Mouse (Mus musculus): Measurements from ENCODE around the gene Sbno2. TPM values are rescaled to one million over a fixed set of nuclear protein-coding genes. Genes with fewer than 3 reads are reported as not detected.
A peak's percentile ranks its signal among the peaks of the same experiment; 100 is the strongest.

Sbno2 gene
- total and polyA plus RNA-seq, 2 experiments from 2014 or later = 7.6 to 24.3 TPM

DNA sequence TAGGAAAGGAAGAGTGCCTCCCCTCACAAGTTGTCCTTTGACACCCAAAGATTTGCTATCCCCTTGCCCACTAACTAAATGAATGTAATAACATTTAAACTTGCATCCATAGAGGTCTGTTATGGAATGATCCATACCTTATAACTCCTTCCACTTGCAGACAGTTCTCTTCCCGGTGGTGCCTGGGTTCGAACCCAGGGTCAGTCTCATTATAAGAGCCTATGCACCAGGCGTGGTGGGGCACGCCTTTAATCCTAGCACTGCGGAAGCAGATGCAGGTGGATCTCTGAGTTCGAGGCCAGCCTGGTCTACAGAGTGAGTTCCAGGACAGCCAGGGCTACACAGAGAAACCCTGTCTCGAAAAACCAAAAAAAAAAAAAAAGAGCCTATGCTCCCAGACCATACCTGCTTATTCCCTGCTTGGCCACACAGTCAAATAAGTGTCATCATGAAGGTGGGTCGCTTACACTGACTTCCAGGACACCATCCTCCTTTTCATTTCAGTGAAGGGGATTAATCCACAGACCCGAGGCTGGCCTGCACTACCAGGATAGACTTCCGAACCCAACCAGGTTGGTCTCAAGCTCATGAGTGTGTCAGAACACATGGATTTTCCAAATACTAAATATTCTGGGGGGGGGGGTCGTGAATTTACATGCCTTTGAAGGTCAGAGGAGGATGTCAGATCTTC lies 34.7 kb upstream of the Sbno2 start:
- Histone ChIP-seq H3K4me2 (ENCODE audit: low read depth, low read length, poor library complexity, severe bottlenecking) (no peak overlapping the region), H3K36me3 (ENCODE audit: insufficient read depth, low read length) (peaks cover 17% of the 10 kb centered on the region), H3K27me3 (ENCODE audit: insufficient read depth, low read length) (no peaks in the 10 kb centered on the region), H3K4me1 (ENCODE audit: insufficient read depth, low read length) (peaks cover 20% of the 10 kb centered on the region), H3K9me3 (ENCODE audit: low read length) (no peaks in the 10 kb centered on the region), H3K9ac (replicated peaks; ENCODE audit: low read length, poor library complexity, severe bottlenecking) (no peak overlapping the region), H3K27ac (ENCODE audit: low read depth, low read length) (no peak overlapping the region), H3K4me3 (ENCODE audit: low read depth, low read length) (no peak overlapping the region)
- no peak for ATAC-seq (ENCODE audit: low FRiP score)
- no peak for DNase-seq (ENCODE audit: low spot score)
- TF ChIP-seq CTCF (IDR thresholded peaks at IDR 0.05) = no peak
- WGBS = 78% methylated on average over 11 of the region's 11 CpGs

DNA sequence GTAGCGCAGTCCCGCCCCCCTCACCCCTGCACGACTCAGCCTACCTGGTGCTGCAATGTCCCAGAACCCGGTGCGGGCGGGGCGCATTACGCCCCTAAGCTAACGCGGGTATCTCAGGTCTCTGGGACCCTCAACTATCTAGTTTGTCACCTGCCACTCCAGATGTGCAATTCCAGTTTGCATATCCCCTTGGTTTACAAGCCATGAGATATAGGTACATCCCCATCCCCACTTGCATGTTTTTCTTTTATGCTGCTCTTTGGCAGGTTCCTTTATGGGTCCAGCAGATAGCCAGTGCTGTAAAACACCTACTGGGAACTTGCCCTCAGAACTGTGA lies 34.0 kb upstream of the Sbno2 start:
- Histone ChIP-seq H3K27ac (ENCODE audit: low read depth, low read length) (peak overlapping the region; percentile 97), H3K9ac (replicated peaks; ENCODE audit: low read length, poor library complexity, severe bottlenecking) (peak overlapping the region; percentile 99; the same call in 1 of the 2 replicates), H3K27me3 (ENCODE audit: insufficient read depth, low read length) (no peaks in the 10 kb centered on the region), H3K4me2 (ENCODE audit: low read depth, low read length, poor library complexity, severe bottlenecking) (peak overlapping the region; percentile 89), H3K36me3 (ENCODE audit: insufficient read depth, low read length) (peaks cover 20% of the 10 kb centered on the region), H3K9me3 (ENCODE audit: low read length) (no peaks in the 10 kb centered on the region), H3K4me3 (ENCODE audit: low read depth, low read length) (peak overlapping the region; percentile 70), H3K4me1 (ENCODE audit: insufficient read depth, low read length) (peaks cover 20% of the 10 kb centered on the region)
- no peak for TF ChIP-seq CTCF (IDR thresholded peaks at IDR 0.05)
- ATAC-seq (ENCODE audit: low FRiP score) (no peak; the same call in 1 of the 2 replicates), DNase-seq (ENCODE audit: low spot score) (no peak)
- WGBS = 2% methylated on average over 10 of the region's 10 CpGs

DNA sequence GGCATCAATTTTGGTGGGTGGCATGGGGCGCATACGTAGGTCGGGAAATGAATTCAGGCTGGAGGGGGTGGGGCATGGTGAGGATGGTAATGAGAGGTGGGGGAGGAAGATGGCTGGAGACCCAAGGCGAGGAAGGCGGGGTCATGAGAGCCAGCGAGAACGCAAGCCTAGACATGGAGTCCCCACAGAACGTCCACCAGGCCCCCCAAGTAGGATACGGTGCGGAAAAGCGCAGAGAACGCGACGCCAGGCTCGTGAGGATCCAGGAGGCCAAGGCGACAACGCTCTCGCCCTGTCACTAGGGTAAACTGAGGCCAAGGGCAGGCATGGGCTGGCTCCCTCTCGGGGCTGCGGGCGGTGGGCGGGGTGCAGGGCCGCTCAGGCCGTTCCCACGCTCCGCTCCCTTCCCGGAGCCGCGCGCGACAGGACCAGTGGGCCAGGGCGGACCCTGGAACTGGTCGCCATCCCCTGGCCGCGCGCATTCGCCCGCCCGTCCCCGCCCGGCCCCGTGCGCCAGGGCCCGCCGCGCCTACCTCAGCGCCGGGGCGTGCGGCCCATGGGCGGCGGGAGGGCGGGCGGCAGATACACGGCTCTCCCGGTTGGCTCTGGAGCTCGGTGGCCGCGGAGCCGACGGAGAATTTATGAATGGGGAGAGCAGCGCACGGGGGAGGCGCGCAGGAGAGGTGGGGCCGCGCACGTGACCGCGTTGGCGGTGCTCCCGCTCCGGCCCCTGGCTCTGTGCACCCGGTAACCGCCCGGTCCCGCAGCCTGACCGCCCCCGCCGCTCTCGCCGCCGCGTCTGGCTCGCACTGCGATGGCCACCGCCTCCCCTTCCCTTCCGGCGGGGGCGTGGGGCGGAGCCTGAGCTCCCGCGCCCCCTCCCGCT lies 33.4 kb upstream of the Sbno2 start, which contains the start of gene Atp5d:
TSS of gene Atp5d (plus strand) at position 80 of the 886 bp plus-strand sequence.
- Histone ChIP-seq H3K4me1 (ENCODE audit: insufficient read depth, low read length) (peaks cover 20% of the 10 kb centered on the region), H3K9ac (replicated peaks; ENCODE audit: low read length, poor library complexity, severe bottlenecking) (peak within 1 kb of the TSS; percentile 99), H3K9me3 (ENCODE audit: low read length) (no peaks in the 10 kb centered on the region), H3K36me3 (ENCODE audit: insufficient read depth, low read length) (peaks cover 19% of the 10 kb centered on the region), H3K4me3 (ENCODE audit: low read depth, low read length) (peak within 1 kb of the TSS; percentile 70), H3K27ac (ENCODE audit: low read depth, low read length) (peak within 1 kb of the TSS; percentile 97), H3K27me3 (ENCODE audit: insufficient read depth, low read length) (no peaks in the 10 kb centered on the region), H3K4me2 (ENCODE audit: low read depth, low read length, poor library complexity, severe bottlenecking) (peak within 1 kb of the TSS; percentile 89)
- peak; percentile 85 for DNase-seq (ENCODE audit: low spot score)
- peak; percentile 12 for ATAC-seq (ENCODE audit: low FRiP score)
- 0 out of 2 replicates have a peak, but pooled peaks have one; percentile 2 for TF ChIP-seq CTCF (IDR thresholded peaks at IDR 0.05)
- under 1% methylated on average over 39 of the region's 94 CpGs for WGBS

DNA sequence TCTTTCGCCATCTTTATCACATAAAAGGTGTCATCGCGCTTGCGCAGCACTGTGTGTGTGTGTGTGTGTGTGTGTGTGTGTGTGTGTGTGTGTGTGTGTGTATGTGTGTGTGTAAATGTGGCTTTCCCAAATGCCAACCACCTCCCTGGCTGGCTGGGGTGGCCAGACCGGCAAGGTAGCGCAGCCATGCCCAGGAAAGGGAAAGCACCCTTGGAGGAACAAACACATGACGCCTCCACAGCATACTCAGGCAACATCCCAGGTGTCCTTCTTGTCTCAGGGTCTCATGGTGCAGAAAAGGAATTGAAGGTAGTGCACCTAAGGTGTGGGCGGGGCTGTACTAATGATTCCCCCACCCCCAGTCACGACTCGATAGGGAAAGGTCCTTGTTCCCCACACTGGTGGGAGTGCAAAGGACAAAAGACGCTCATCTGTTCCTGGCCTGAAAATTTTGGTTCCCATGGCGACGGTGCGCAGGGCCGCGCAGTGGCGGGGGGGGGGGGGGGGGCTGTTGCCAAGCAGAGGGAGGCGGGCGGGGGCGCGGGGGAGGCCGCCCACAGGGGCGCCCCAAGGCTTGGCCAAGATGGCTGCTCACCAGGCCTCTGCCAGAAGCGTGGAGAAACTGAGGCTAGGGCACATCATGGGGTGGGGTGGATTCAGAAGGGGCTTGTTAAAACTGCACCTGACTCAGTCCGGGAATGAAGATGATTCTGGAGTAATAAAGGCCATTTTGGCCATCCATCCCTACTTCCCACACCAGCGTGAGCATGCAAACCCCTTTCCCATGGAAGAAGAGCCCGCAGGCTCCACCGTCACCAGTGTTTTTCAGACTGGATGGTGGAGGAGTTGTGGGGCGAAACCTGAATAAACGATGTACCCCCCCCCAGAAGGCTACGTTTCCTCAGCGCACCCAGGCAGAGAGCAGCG lies 32.5 kb upstream of the Sbno2 start:
- H3K36me3 ChIP-seq (ENCODE audit: insufficient read depth, low read length) = peaks cover 27% of the 10 kb centered on the region
- H3K4me1 ChIP-seq (ENCODE audit: insufficient read depth, low read length) = peaks cover 19% of the 10 kb centered on the region
- H3K9ac ChIP-seq (replicated peaks; ENCODE audit: low read length, poor library complexity, severe bottlenecking) = peak overlapping the region; percentile 99
- H3K4me2 ChIP-seq (ENCODE audit: low read depth, low read length, poor library complexity, severe bottlenecking) = peak overlapping the region; percentile 89
- peak overlapping the region; percentile 97 for H3K27ac ChIP-seq (ENCODE audit: low read depth, low read length)
- H3K4me3 ChIP-seq (ENCODE audit: low read depth, low read length) = peak overlapping the region; percentile 70
- no peaks in the 10 kb centered on the region for H3K9me3 ChIP-seq (ENCODE audit: low read length)
- ATAC-seq (ENCODE audit: low FRiP score) (no peak), DNase-seq (ENCODE audit: low spot score) (no peak)
- H3K27me3 ChIP-seq (ENCODE audit: insufficient read depth, low read length) = no peaks in the 10 kb centered on the region
- 5% methylated on average over 26 of the region's 33 CpGs for WGBS
- no peak for TF ChIP-seq CTCF (IDR thresholded peaks at IDR 0.05)

DNA sequence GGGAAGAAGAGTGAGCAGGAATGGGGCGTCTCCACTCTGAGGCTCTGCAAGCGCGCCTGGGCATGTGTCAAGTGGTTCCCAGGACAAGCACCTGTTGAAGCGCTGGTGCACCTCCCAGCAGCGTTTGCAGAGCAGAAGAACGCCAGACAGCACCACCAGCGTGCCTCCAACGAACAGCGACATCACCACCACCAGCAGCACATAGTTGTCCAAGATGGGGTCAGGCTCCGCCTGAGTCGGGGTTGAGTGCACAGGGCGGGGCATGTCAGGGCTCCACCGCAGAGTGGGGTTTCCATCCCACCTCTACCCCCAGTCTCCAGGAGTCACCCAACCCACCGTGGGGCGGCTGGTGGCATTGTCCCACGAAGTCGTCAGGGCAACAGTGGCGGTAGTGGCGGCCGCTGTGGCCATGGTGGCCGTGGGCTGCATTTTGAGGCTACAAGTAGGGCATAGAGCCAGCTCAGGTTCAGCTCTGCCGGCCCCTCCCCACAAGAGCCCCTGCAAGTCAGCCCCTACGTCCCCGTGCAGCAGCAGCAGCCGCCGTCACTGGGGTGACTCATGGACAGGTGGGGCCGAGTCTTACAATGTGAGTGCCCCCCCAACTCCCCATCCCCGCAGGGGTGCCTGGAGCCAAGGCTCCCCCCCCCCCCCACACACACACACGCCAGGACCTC lies 31.7 kb upstream of the Sbno2 start:
- H3K9ac ChIP-seq (replicated peaks; ENCODE audit: low read length, poor library complexity, severe bottlenecking) = peak overlapping the region; percentile 99
- DNase-seq (ENCODE audit: low spot score) (no peak), ATAC-seq (ENCODE audit: low FRiP score) (no peak)
- H3K27ac ChIP-seq (ENCODE audit: low read depth, low read length) = peak overlapping the region; percentile 97
- peak overlapping the region; percentile 89 for H3K4me2 ChIP-seq (ENCODE audit: low read depth, low read length, poor library complexity, severe bottlenecking)
- no peaks in the 10 kb centered on the region for H3K27me3 ChIP-seq (ENCODE audit: insufficient read depth, low read length)
- no peak for TF ChIP-seq CTCF (IDR thresholded peaks at IDR 0.05)
- 5% methylated on average over 28 of the region's 29 CpGs for WGBS
- peaks cover 15% of the 10 kb centered on the region for H3K4me1 ChIP-seq (ENCODE audit: insufficient read depth, low read length)
- H3K36me3 ChIP-seq (ENCODE audit: insufficient read depth, low read length) = peaks cover 34% of the 10 kb centered on the region
- H3K9me3 ChIP-seq (ENCODE audit: low read length) = no peaks in the 10 kb centered on the region
- H3K4me3 ChIP-seq (ENCODE audit: low read depth, low read length) = peak overlapping the region; percentile 70

Measured in midbrain, postnatal 0 days (tissue).